Mouse (Mus musculus) midbrain, postnatal 0 days (tissue): ENCODE measurements around the gene Wdr1. TPM values are rescaled to one million over a fixed set of nuclear protein-coding genes. Genes with fewer than 3 reads are reported as not detected.
A peak's percentile ranks its signal among the peaks of the same experiment; 100 is the strongest.
"Not testable (repeated sequence)": the region's sequence is repeated elsewhere in the genome, so short reads cannot be mapped to it uniquely, and the experiment has no call there.

ENCODE experiments used
- ATAC-seq: fragments of 200-750 bp; cut with Nextera tagmentation; 2 replicates; pipeline ENCODE4 v1.8.0; 2017; ENCODE audit warnings: moderate number of reproducible peaks, mild to moderate bottlenecking, moderate TSS enrichment, moderate library complexity; ENCODE audit not compliant: low FRiP score
- DNase-seq: peaks from one replicate; pipeline ENCODE4 v3.0.0-alpha.2; 2015; ENCODE audit warnings: low spot score
- H3K27ac ChIP-seq: fragments of 300-500 bp; sonication (generic); 2 replicates; pipeline ENCODE4 v1.5.1; 2014; ENCODE audit warnings: low read depth, mild to moderate bottlenecking, low read length, mixed read lengths
- H3K27me3 ChIP-seq: fragments of 300-500 bp; sonication (generic); 2 replicates; pipeline ENCODE4 v1.6.1; 2014; ENCODE audit warnings: low read length, control low read depth, mixed read lengths; ENCODE audit not compliant: insufficient read depth
- H3K36me3 ChIP-seq: fragments of 300-500 bp; sonication (generic); 2 replicates; pipeline ENCODE4 v1.6.1; 2014; ENCODE audit warnings: low read length, control low read depth, mixed read lengths; ENCODE audit not compliant: insufficient read depth
- H3K4me1 ChIP-seq: fragments of 300-500 bp; sonication (generic); 2 replicates; pipeline ENCODE4 v1.6.1; 2014; ENCODE audit warnings: mild to moderate bottlenecking, control low read depth, antibody characterized with exemption, low read length, mixed read lengths; ENCODE audit not compliant: insufficient read depth
- H3K4me2 ChIP-seq: fragments of 300-500 bp; sonication (generic); 2 replicates; pipeline ENCODE4 v1.6.1; 2014; ENCODE audit warnings: low read depth, mild to moderate bottlenecking, low read length, mixed read lengths; ENCODE audit not compliant: poor library complexity, severe bottlenecking
- H3K4me3 ChIP-seq: fragments of 300-500 bp; sonication (generic); 2 replicates; pipeline ENCODE4 v1.5.1; 2014; ENCODE audit warnings: low read depth, mild to moderate bottlenecking, low read length, moderate library complexity
- H3K9ac ChIP-seq: fragments of 300-500 bp; sonication (generic); replicated peaks from 2 replicates; pipeline ENCODE4 v1.6.1; 2014; ENCODE audit warnings: mild to moderate bottlenecking, low read length, moderate library complexity, mixed read lengths; ENCODE audit not compliant: poor library complexity, severe bottlenecking
- H3K9me3 ChIP-seq: fragments of 300-500 bp; sonication (generic); 2 replicates; pipeline ENCODE4 v1.6.1; 2016; ENCODE audit warnings: low read length, control low read depth
- CTCF ChIP-seq: IDR thresholded peaks from 2 replicates; pipeline ENCODE4 v1.5.1; 2016; ENCODE audit warnings: antibody characterized with exemption, mild to moderate bottlenecking
- WGBS: fragments of 180-500 bp; shearing (Covaris S2); extraction: QIAGEN DNeasy Blood & Tissue Kit; methylation state at CpG from one replicate; pipeline ENCODE4 v1.1.7; 2014; 5-methylcytosine and 5-hydroxymethylcytosine counted together
- polyA plus RNA-seq: library from polyadenylated mRNA; unstranded; fragments of >200 nt; fragmentation: Nextera tagmentation; extraction: Ambion mirVana; gene quantifications from 2 replicates; pipeline ENCODE4 v1.2.1, GENCODE M21; 2015
- total RNA-seq: library from RNA; depleted of rRNA; stranded (reverse); fragments of >200 nt; gene quantifications from 2 replicates; pipeline ENCODE4 v1.2.3, GENCODE M21; 2014; rRNA removed

Wdr1 gene
- total RNA-seq, result 253 and 266 TPM in 2 replicates
- polyA plus RNA-seq, result 203 and 207 TPM in 2 replicates

DNA sequence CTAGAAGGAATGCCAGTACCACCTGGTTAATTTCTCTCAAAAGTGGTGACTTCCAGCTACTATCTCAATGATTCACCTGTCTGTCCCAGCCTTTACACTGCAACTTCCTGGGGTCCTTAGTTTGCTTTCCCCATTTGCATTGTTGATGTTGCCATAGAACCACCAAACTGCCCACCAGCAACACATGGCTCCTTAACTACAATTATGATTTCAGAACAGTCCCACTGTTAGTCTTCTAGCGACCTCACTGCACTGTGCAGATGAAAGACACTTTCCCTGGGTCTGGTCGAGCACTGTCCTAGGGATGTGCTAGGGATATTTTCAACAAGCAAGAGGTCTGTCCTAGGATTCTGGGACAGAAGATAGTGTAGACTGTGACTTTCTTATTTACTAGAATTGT, at the start of gene Wdr1:
Wdr1 (minus strand) TSS at position 101 of the 400 bp plus-strand sequence.
- no peak for ATAC-seq
- 80% methylated on average over 2 of the region's 2 CpGs for WGBS
- no peaks in the 10 kb centered on the region for H3K27me3 ChIP-seq
- DNase-seq, result no peak
- peak within 1 kb of the TSS; percentile 78 for H3K4me3 ChIP-seq
- peaks cover 12% of the 10 kb centered on the region for H3K4me1 ChIP-seq
- peak within 1 kb of the TSS; percentile 73 for H3K4me2 ChIP-seq
- H3K27ac ChIP-seq, result peak within 1 kb of the TSS; percentile 86
- H3K36me3 ChIP-seq, result 0 out of 2 replicates have a peak, but pooled peaks cover 8% of the 10 kb centered on the region
- peak within 1 kb of the TSS; percentile 67 for H3K9ac ChIP-seq
- TF ChIP-seq CTCF, result no peak
- no peaks in the 10 kb centered on the region for H3K9me3 ChIP-seq

DNA sequence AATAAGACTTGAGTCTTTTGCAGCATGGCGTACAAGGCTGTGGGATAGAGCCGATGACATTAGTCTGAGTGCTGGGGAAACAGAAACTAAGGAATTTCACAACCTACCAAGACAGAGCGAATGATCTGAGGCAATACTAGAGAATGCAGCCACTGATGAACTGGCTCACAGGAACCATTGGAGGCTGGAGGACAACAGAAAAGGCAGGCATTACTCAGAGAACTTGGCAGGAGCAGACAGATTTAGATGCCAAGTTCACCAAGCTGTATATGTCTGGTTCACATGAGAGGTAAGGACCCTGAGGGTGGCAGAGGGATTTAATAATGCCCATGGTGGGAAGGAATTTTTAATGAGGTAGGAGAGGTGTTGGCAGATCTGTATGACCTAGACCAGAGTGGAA, 48.1 kb upstream of the Wdr1 start:
- Histone ChIP-seq H3K4me1 (no peaks in the 10 kb centered on the region), H3K9ac (no peak overlapping the region), H3K27me3 (no peaks in the 10 kb centered on the region), H3K4me2 (no peak overlapping the region), H3K36me3 (no peaks in the 10 kb centered on the region), H3K9me3 (no peaks in the 10 kb centered on the region), H3K4me3 (no peak overlapping the region), H3K27ac (no peak overlapping the region)
- WGBS, result 84% methylated on average over 3 of the region's 3 CpGs
- ATAC-seq, result no peak
- DNase-seq, result peak; percentile 28
- no peak for TF ChIP-seq CTCF

DNA sequence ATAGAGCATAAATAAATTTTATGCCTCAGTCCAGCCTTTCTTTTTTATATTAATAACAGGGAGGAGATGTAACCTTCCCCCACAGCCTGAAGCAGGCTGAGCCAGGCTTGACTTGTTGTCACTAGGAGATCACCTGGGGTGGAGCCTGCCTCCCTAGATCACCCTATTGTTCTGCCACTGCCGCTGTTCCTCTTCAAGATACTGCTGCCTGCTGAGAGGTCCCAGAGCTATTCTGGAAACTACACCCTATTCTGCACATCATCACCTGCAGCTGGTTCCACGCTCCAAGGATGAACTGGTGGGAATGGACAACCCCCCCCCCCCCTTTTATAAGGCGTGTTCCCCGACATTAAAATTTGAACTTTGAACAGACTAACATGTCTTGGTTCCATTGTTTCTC, 45.2 kb upstream of the Wdr1 start:
- not testable (repeated sequence) for H3K27ac ChIP-seq, H3K9ac ChIP-seq, ATAC-seq, H3K4me1 ChIP-seq, H3K4me2 ChIP-seq, H3K9me3 ChIP-seq, H3K36me3 ChIP-seq, H3K27me3 ChIP-seq, DNase-seq, H3K4me3 ChIP-seq
- 82% methylated on average over 4 of the region's 4 CpGs for WGBS

DNA sequence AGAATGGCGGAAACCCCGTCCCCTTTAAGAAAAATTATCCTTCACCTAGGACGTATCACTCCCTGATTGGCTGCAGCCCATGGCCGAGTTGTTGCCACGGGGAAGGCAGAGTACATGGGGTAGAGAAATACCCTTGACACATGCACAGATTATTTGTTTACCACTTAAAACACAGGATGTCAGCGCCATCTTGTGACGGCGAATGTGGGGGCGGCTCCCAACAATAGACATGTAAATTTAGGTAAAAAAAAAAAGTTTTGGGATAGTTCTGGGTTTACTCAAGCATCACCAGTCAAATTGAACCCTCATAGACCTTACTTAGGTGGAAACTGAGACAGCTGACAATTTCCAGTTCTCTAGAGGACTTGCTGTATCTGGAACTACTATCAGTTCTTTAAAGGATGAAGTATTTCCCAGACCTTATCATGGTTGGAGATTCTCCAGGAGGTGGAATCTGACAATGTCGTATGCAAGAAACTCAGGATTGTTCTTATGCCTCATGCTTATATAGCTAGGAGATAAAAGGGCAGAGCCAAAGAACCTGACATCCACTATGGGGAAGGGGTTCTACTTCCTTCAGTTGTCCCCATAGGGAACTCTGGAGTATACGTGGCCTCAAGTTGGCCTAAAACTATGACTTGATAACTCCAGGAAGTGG, 35.8 kb upstream of the Wdr1 start:
- WGBS, result 54% methylated on average over 11 of the region's 11 CpGs
- Histone ChIP-seq H3K36me3 (no peaks in the 10 kb centered on the region), H3K4me2 (peak overlapping the region; percentile 35; the same call in 1 of the 2 replicates), H3K4me1 (no peaks in the 10 kb centered on the region), H3K27me3 (no peaks in the 10 kb centered on the region), H3K9me3 (no peaks in the 10 kb centered on the region), H3K4me3 (peak overlapping the region; percentile 23), H3K27ac (no peak overlapping the region), H3K9ac (no peak overlapping the region)
- peak; percentile 49 for TF ChIP-seq CTCF
- DNase-seq, result peak; percentile 31
- ATAC-seq, result no peak

DNA sequence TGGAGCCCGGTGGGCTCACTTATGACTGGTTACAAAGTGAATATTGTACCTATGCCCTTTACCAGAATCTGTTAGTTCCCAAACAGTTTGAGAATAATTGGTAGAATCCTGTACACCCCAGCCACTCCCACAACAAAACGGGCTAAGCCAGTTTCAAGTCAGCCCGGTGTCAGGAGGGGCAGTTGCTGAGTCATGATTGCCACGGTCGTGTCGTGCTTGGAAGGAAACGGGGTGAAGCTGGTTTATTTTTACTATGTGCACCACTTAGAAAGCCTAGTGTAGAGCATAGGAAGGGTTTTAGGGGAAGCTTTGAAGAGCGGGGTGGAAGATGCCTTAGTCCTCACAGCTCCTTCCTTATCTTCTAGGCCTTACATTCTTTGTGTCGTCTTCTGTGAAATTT, 25.9 kb upstream of the Wdr1 start:
- no peak overlapping the region for H3K27ac ChIP-seq
- H3K4me3 ChIP-seq, result no peak overlapping the region
- H3K4me1 ChIP-seq, result no peaks in the 10 kb centered on the region
- H3K36me3 ChIP-seq, result no peaks in the 10 kb centered on the region
- H3K9ac ChIP-seq, result no peak overlapping the region
- H3K9me3 ChIP-seq, result no peaks in the 10 kb centered on the region
- H3K27me3 ChIP-seq, result no peaks in the 10 kb centered on the region
- ATAC-seq (no peak), DNase-seq (no peak)
- TF ChIP-seq CTCF, result no peak
- WGBS, result 68% methylated on average over 9 of the region's 9 CpGs
- H3K4me2 ChIP-seq, result no peak overlapping the region

DNA sequence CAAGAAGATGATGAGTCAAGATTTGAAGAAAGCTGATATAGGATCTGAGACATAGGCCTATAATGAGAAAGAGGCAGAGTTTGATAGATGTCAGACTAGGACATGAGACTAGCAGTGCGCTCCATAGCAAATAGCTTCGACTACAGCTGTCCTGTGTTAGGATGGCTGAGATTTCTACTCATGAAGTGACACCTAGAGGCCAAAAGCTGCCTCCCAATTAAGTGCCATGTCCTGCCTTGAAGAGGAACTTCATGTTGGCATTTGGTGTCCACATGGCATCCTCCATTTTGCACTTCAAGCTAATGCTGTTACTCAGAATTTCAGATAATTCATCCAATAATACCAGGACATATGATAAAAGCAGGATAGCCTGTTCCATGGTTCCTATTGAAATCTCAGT, 22.4 kb upstream of the Wdr1 start:
- Histone ChIP-seq H3K4me3 (no peak overlapping the region), H3K36me3 (no peaks in the 10 kb centered on the region), H3K27me3 (no peaks in the 10 kb centered on the region), H3K4me2 (no peak overlapping the region), H3K9ac (no peak overlapping the region), H3K4me1 (no peaks in the 10 kb centered on the region), H3K27ac (no peak overlapping the region), H3K9me3 (no peaks in the 10 kb centered on the region)
- no peak for ATAC-seq
- no peak for TF ChIP-seq CTCF
- no peak for DNase-seq
- WGBS, result 87% methylated on average over 2 of the region's 2 CpGs
